Mouse (Mus musculus) layer of hippocampus, postnatal 14 days (tissue): ENCODE data around the gene Nrbp1. TPM values are rescaled to one million over a fixed set of nuclear protein-coding genes. Genes with fewer than 3 reads are reported as not detected.
A peak's percentile ranks its signal among the peaks of the same experiment; 100 is the strongest.

Experiments
- DNase-seq, 2 experiments: peaks; one replicate each; pipeline ENCODE4 v3.0.0; 2021 to 2022; ENCODE audit warnings: low spot score in 2 of 2, mixed read lengths in 1 of 2
- long read RNA-seq, 2 experiments: library from polyadenylated mRNA; stranded (forward); transcript quantifications; one replicate each; pipeline ENCODE4 v2.0.0; 2021
- total RNA-seq, 2 experiments: library from RNA; stranded (reverse); gene quantifications; 2 replicates each; pipeline ENCODE4 v1.2.3; 2021

Gene Nrbp1
- 10 to 100 TPM; 77.7 to 79.7 TPM for total RNA-seq
- long read RNA-seq, experiment 1, transcript Nrbp1-207 (19 exons, 2,221 nt) = minor isoform, 10 of 112 reads
- long read RNA-seq, experiment 1, transcript Nrbp1-201 (18 exons, 2,203 nt) = major isoform, 70 of 112 reads
- long read RNA-seq, experiment 1, partial matches to known transcripts = 9 of 112 reads
- long read RNA-seq, experiment 1, other reads (novel, unspliced or antisense) = 23 of 112 reads
- long read RNA-seq, experiment 2, transcript Nrbp1-201 (18 exons, 2,203 nt) = major isoform, 59 of 106 reads
- long read RNA-seq, experiment 2, transcript Nrbp1-207 (19 exons, 2,221 nt) = minor isoform, 16 of 106 reads
- long read RNA-seq, experiment 2, partial matches to known transcripts = 13 of 106 reads
- long read RNA-seq, experiment 2, other reads (novel, unspliced or antisense) = 18 of 106 reads

DNA sequence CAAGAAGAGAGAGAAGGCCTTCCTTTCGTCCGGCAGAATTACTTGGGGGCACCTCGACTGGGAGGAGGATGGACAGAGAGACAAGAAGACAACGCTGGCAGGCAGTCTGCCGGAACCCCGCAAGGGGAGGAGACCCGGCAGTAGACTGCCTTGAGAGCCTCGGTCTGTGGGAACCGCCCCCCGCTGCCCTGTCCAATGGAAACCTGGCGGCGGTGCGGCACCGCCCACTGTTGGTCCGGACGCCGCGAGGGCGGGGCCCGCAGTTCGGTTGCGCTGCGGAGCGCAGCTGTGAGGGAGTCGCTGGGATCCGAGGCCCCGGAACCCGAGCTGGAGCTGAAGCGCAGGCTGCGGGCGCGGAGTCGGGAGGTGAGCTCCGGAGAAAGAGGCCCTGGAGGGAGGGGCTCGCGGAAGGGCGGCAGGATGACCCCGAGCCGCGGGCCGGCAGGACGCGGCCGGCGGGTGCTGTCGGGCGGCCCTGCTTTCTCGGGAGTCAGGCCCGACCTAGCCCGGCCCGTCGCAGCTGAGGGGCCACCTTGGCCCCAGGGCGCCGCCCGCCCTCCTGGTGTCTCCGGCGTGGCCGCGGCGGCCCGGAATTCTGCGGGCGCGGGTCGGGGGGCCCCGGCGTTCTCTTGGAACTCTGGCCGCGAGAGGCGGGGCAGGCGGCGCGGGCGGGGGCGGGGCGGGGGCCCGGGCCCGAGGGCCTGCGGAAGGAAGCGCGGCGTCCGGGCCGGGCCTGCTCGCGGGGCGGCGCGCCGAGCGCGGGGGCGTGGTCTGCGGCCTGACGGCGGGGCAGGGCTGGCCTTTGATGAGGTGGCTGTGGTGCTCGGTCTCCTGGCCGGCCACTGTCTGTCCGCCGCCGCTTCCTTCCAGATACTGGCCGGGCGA is at the start of gene Nrbp1, which contains the start of gene Gm9970:
Gene Nrbp1, plus strand, starts transcription at position 228 of the 885 bp plus-strand sequence.
Gene Gm9970, minus strand, starts transcription at position 596 of the 885 bp plus-strand sequence.
- peak; percentile 94 to 95 for DNase-seq

DNA sequence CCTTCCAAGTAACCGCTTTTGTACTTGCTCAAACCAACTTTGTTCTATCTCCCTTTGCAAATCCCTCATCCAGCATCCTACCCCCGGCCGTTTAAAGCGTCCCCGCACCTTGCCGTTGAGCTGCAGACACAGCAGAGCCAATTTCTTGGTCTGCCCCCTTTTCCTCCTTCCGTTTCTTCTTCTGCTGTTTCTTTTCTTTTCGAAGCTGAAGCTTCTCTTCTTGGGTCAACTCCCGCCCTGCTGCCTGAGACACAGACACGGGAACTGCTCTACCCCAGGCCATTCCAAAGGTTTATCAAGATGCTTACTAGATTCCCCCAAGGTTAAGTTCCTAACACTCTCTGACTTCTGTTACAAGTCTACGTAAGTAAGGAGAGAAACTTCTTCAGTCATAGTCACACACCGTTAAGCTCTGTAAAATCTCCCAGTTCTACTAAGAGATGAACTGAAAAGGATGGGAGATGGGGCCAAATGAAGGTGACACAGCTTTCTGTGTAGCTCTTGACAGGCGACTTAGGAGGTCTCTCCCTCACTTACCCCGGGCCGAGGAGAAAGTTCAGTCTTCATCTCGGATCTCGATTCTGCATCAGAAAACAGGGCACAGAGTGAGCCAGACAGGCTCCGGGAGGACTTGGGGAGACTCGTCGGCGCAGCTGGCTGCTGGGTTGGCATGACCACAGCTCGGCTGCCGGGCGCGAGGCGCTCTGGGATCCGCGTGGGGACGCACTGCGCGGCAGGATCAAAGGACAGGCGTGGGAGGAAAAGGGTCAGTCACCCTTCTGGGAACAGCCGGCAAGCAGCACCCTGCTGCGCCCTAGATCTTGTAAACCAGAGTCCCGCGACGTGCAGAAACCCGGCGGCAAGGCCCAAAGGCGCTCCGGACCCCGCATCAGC is 48.4 kb upstream of the Nrbp1 start:
- DNase-seq = no peak

DNA sequence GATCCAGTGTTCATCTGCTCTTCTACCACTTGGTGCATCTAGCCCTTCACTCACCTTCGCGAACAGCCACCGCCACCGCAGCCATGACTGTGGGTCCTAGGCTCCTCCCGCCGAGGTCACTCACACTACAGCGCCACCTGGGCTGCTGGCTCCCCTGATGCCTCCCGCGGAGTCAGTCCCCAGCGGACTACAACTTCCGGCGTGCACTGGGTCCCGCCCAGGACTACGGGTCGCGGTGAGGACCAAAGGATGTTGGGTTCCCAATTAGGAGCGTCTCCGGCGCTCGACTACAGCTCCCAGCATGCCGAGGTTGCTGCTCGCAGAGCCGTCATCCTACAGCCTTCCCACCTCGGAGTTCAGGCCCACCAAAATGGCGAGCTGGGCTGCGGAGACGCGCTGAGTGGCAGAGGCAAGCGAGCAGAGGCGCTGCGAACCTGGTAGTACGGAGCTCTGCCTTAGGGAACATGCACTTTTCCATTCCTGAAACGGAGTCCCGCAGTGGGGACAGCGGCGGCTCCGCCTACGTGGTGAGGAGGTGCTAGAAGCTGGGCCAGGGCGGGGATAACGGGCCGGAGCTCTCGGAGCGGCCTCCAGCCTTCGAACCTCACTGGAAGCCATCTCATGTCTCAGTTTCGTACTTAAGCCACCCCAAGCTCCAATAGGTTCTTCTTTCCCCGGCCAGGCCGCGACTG is 47.6 kb upstream of the Nrbp1 start, which contains the start of the genes Snx17 and Eif2b4:
Gene Snx17, plus strand, starts transcription at position 289 of the 692 bp plus-strand sequence.
Gene Eif2b4, minus strand, starts transcription at position 492 of the 692 bp plus-strand sequence.
- DNase-seq = peak; percentile 98 to 100

DNA sequence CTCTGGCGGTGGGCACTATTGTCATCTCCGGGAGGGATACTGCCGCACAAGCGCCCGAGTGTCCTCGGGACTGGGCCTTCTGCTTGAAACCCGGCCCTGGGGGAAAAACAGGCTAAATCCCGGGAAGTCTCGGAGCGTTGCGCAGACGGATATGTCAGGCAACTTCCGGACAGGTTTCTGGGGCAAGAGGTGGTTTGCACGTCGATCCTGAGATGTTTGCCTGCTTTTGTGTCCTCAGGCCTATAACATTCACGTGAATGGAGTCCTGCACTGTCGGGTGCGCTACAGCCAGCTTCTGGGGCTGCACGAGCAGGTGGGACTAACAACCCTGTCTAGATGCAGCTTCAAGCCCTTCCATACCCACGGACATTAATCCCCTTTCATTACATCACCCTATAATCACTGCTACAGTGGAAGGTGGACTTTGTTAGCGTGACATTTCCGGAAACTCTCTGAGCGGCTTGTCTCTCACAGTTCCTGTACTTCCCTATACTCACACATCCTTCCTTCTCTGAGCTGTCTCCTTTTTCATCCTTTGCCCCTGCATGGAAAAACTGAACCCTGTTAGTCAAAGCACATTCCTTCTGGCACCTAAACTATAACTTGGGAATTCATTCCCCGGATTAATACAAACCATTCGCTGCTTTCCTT is 46.9 kb upstream of the Nrbp1 start:
- DNase-seq = no peak

DNA sequence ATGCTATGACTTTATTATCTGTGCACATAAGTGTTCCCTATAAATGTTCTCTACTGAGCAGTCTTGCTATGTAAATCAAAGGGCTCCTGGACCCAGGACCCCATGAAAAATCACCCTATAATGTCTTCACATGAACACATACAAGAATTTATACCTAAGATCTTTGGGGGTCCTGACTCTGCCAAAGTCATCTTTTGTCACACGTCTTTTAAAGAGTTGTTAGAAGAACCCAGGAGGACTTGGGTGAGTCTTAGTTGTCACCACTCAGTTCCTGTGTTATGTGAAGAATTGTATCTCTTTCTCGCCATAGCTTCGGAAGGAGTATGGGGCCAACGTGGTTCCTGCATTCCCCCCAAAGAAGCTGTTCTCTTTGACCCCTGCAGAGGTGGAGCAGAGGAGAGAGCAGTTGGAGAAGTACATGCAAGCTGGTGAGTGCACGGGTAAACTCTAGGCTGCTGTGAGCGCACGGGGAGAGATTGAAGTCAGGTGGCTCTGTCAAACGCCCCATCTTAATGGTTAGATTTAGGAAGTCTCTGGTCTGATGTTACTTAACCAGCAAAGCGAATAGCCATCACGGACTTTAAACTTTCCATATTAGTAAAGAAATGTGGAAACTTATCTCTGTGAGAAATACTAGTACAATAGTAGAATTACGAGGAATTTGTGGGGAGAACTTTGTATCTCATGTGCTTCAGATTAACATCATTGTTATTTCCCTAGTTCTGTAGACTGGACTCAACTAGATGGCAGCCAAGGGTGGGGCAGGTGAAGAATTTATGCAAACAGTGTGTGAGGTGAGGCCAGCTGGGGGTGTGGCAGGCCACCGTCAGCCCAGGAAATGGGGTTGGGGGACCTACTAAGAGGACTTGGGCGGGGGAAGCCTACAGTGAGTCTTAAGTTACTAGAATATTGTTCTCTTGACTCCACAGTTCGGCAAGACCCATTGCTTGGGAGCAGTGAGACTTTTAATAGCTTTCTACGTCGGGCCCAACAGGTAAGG is 45.9 kb upstream of the Nrbp1 start:
- DNase-seq = no peak

DNA sequence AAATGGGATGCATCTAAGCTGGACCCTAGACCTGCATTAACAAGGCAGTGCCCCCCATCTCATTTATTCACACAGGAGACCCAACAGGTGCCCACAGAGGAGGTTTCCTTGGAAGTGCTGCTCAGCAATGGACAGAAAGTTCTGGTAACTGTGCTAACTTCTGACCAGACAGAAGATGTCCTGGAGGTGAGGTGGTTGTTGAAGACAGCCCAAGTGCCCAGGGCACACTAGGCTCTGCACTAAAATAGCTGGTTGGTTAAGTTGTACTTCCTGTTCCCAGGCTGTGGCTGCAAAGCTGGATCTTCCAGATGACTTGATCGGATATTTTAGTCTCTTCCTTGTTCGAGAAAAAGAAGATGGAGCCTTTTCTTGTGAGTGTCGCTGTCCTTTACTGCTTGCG is 45.0 kb upstream of the Nrbp1 start:
- DNase-seq = no peak

DNA sequence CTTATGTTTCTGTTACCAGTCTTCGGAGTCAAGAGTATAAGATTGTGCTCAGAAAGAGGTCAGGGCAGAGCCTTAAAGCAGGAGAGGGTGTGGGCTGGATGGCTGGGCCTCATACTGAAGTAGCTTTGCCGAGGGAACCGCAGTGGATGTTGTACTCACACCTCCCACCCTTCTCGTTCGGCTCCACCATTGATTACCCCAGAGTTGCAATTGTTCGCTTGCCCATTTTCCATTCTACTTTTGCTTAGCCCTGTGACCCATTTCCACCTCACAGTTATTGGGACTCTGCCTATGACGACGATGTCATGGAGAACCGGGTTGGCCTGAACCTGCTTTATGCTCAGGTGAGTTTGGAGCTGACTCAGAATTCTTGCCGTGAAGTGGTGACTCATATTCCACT is 44.5 kb upstream of the Nrbp1 start:
- no peak for DNase-seq

DNA sequence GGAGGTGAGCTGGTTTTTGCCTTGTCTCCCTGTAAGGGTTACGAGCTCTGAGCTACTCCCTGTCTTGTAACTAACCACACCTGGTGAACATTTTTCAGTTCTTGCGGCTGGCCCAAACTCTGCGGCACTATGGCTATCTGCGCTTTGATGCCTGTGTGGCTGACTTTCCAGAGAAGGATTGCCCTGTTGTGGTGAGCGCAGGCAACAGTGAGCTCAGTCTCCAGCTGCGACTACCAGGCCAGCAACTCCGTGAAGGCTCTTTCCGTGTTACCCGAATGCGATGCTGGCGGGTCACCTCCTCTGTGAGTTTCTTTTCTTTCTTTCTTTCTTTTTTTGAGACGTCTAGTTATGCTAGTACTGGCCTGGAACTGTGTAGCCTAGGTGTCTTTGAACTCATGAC is 43.6 kb upstream of the Nrbp1 start:
- no peak for DNase-seq

DNA sequence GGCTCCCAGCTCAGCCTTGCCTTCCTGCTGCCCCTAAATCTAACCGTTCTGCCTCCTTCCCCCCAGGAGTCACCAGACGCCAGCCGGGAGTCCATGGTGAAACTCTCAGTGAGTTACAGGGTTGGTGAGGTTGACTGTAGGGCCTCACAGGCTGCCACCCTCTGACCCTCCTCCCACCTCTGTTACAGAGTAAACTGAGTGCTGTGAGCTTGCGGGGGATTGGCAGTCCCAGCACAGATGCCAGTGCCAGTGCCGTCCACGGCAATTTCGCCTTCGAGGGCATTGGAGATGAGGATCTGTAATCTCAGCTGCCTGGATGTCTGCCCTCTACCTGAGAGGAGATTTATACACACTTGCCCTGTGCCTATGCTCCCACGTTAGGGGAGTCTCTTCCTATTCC is 42.5 kb upstream of the Nrbp1 start:
- DNase-seq = no peak

DNA sequence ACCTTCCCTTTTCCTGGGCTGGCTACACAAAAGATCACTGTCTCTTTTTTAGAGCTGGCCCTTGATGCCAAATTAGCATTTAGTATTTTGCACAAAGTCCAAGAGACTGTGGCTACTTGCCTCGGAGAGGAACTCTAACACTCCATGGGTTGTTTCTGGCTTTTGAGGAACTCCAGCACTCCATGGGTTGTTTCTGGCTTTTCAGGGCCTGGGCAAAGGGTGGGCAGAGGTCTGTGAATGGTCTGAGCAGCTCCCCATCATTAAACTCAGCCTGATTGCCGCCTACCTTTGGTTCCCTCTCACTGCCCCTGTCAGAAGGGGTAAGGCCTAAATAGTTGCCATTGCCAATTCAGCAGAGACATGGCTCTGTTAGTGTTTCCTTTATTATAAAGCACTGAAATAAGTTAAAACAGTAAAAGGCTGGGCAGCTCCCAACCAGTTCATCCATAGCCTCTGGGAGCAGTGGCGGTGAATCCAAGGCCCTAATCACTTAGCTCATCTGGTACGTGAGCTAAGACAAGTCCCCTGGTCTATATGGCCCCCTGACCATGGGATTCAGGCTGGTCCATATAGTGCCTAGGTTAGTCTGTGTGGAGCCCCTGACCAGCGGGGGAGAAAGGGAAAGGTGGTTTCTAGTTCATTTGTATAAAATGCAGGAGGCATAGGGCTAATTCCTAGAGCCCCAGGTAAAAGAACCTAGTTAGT is 41.9 kb upstream of the Nrbp1 start:
- no peak for DNase-seq

DNA sequence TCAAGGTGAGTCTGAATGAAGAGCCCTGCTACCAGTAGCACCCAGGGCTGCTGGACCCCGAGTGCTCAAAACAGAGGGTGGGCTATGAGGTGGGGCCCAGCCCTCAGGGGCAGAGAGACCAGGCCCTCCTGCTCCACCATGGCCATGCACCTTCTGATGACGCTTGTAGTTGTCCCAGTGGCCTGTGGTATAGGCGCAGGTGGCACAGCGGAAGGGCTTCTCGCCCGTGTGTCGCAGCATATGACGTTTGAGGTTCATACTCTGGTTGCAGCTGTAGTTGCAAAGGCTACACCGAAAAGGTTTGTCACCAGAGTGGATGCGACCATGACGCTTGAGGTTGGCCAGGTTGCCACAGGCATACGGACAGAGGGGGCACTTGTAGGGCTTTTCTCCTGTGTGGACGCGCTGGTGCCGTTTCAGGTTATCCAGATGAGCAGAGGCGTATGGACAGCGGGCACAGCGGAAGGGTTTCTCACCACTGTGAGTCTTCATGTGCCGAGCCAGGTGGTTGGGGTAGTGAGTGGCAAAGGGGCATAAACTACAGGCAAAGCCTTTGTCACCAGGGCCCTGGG is 41.3 kb upstream of the Nrbp1 start:
- DNase-seq = no peak

DNA sequence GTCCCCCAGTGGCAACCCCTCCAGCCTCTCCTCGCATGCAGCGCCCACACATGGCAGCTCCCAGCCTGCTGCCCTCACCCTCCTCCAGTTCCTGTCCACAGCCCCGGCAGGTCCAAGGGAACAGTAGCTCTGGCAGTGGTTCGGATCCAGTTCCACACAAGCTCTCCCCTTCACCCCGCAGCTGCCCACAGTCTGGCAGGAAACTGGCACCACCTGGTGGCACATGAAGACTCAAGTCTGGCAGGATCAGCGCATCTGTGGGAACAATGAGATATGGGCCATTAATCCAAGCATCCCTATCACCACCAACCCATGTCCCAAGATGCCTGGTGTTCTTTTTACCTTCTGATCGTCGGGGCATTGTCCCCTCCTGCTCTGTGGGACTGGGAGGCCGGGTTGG is 40.8 kb upstream of the Nrbp1 start:
- no peak for DNase-seq

DNA sequence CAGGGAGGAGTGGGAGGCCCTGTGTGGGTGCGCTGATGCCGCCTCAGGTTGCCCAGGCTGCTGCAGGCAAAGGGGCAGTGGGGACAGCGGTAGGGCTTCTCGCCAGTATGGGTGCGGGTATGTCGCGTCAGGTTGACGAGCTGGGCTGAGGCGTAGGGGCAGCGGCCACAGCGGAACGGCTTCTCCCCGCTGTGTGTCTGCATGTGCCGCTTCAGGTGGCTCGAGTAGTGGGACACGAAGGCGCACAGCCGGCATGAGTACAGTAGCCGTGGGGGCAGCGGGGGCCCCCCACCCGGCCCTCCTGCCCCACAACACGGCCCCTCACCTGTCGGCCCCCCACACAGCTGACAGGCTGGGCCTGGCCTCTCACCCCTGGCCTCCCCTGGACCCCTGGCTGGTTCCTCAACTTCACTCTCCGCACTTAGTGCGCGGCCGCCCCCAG is 40.3 kb upstream of the Nrbp1 start:
- DNase-seq = no peak

DNA sequence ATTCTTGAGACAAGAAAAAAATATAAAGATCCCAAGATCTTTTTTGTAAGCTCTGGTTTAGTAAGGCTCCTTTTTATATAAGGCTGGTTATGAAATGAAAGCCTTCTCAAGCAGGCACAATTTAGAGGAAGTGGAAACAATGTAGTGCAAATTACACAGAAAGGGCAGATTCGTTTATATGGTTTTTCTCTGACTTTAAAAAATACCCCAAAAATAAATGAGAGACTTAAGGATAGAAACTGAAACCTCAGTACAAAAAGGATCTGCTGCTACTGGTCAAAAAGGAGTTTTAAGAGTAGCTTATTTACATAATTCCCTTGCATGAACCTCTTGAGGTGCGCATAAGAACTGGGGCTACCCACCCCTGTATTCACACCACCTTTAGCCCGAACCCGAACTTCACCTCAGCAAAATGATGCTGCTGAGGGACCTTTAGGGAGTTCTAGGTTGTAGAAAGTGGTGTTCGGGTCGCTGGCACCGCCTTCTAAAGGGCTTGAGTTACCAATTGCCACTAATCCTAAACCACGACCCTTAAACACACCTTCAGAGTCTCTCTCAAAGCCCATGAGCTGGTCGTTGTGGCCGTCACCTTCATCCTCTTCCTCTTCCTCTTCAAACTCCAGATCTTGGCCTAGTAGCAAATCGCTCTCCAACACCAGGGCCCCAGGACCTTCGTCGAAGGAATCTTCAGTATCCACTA is 39.5 kb upstream of the Nrbp1 start:
- no peak for DNase-seq

DNA sequence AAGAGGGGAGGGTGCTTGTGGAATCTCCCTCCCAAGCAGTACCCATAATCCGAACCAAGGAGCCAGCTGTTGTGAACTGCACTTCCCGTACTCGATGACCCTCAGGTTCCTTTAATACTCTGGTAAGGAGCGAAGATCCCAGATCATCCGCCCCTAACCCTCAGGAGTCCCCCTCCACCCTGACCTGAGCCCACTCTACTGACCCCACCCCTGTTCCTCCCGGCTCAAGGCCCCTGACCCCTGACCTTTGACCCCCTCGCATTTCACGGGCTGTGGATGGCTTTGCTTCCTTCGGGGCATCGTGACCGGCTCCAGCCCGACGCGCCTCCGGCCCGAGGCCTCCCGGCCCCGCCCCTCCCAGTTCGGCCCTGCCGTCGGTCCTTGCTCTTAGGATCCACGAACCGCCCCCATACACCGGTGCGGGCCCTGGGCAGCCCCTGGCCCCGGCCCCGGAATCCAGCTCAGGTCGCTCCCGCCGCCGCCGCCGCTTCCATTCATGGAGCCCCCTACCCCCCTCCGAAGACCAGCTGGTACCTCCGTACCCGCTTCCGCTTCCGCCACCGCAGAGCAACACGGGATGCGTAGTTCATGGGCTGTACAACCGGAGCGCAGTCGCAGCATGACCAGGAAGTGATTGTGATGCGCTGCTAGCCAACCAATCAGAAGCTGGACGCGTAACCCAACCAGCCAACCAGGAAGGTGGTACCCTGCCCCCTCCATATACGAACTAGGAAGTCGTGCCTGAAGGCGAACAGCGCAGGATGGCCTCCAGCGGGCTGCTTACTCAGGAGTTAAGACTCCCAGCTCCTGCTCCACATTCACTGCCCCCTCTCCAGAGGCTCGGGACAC is 38.7 kb upstream of the Nrbp1 start, which contains the start of gene Zfp513:
Gene Zfp513, minus strand, starts transcription at position 562 of the 849 bp plus-strand sequence.
- peak; percentile 95 to 99 for DNase-seq

DNA sequence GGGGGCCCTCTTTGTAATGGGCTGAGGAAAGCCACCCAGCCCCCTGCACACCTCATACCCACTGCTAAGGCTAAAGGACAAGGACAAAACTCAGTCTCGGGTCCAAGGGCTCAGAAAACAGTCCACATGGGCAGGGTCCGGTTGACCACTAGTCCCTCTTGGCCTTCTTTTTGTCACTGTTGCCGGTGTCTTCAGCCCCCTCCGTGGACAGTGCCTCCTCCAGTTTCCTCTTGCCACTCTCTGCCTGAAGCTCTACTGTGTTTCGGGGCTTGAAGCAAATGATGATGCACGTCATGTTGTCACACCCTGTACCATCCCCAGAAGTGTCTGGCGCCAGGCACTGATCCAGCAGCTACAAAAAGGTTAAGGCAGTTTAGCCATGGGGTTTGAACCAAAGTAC is 37.7 kb upstream of the Nrbp1 start:
- no peak for DNase-seq
